Mouse (Mus musculus) megakaryocyte, embryonic 14.5 days (primary cell): ENCODE results near the gene Shc3.

Experiments used
- FLI1 ChIP-seq: IDR thresholded peaks from 2 replicates; pipeline ENCODE4 v1.6.1; 2012; ENCODE audit warnings: low read length, inconsistent platforms, mixed read lengths
- GATA1 ChIP-seq: IDR thresholded peaks from 3 replicates; pipeline ENCODE4 v1.6.1; 2012; ENCODE audit warnings: mixed read lengths, low read length, inconsistent platforms, borderline replicate concordance

GRCm38 (mm10) chr13:51618602-51619001 lies 49.4 kb upstream of the Shc3 start:
- TF ChIP-seq GATA1 (no peak), FLI1 (no peak)
